Mouse (Mus musculus): ENCODE data around the gene Wdfy4.

Wdfy4 gene

GRCm38 (mm10) chr14:32958671-32959070, 226.6 kb downstream of the Wdfy4 start:
- no peak for DNase-seq

- no peak for DNase-seq
These were observed 228.8 kb downstream of the Wdfy4 start for GRCm38 (mm10) chr14:32956486-32956885.

GRCm38 (mm10) chr14:32950312-32951301, 234.7 kb downstream of the Wdfy4 start:
- no peak for DNase-seq

GRCm38 (mm10) chr14:32947512-32947911, 237.8 kb downstream of the Wdfy4 start:
- DNase-seq, result no peak

GRCm38 (mm10) chr14:32939217-32939616, 246.1 kb downstream of the Wdfy4 start:
- no peak for DNase-seq

- no peak for DNase-seq
These were observed 251.2 kb downstream of the Wdfy4 start for GRCm38 (mm10) chr14:32934064-32934463.

- DNase-seq, result no peak
These were observed 253.1 kb downstream of the Wdfy4 start for GRCm38 (mm10) chr14:32932220-32932619.

- no peak for DNase-seq
These were observed 253.6 kb downstream of the Wdfy4 start for GRCm38 (mm10) chr14:32931709-32932108.

GRCm38 (mm10) chr14:32923871-32924270, 261.4 kb downstream of the Wdfy4 start:
- no peak for DNase-seq

- no peak for DNase-seq
These were observed 267.4 kb downstream of the Wdfy4 start for GRCm38 (mm10) chr14:32917919-32918318.

- DNase-seq, result no peak
These were observed 269.9 kb downstream of the Wdfy4 start for GRCm38 (mm10) chr14:32915360-32915759.

GRCm38 (mm10) chr14:32911187-32911586, 274.1 kb downstream of the Wdfy4 start:
- DNase-seq, result no peak

Measured in cerebellum, adult 11 months (tissue).